Mouse (Mus musculus): ENCODE results near the gene Txk. TPM values are rescaled to one million over a fixed set of nuclear protein-coding genes. Genes with fewer than 3 reads are reported as not detected.
A peak's percentile ranks its signal among the peaks of the same experiment; 100 is the strongest.

Gene Txk
- total RNA-seq, 4 experiments from 2014 or later: 0.17 to 0.58 (median 0.34) TPM; not detected in 1

DNA sequence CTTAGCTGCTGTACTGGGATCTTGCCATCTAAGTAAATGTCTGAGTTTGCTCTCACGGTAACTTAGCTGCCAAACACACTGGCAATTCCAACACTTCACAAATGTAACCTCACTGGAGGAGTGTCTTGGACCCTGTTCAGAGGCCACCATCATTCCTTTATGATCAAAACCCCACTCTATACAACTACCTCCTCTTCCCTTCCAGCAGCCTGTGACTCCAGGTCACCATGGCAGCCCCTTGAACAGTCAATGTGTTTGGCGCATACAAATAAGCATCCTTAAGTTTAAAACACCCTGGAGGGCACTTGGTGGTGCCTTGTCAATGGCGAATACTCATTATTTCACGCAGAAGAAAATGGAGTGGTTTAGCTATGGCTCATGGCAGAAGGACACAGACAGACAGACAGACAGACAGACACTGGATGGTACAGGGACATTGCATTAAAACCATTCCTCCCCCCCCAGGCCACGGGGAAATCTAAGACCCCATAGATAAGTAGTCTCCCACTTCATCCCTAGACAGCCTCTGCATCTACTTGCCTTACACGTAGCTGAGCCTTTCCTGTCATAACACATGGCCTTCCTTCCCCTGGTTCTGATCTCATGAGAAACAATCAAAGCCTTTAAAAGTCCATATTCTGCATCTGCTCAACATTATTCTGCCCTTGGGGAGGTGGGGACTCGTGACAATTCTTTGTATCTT, 1.4 kb downstream of the Txk start:
- no peak for DNase-seq (ENCODE audit: low spot score in 2 of 2)

DNA sequence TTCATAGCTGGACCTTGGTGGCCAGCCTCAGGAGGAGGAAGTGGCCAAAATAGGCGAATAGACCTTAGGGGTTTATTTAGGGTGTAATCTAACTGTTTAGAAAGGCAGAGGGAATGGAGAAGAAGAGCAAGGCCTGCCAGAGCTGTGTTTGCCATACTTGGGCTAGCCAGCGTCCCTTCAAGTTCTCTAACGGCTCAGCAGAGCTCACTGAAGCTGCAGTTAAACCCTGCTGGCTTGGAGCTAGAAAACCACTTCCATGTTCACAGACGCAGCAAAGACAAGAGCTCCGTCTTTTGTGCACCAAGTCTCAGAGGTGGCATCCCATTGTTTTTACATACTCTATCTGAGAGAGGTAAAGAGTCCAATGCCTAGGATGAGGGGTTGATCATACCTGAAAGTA, 2.4 kb downstream of the Txk start:
- DNase-seq (ENCODE audit: low spot score in 2 of 2): no peak

DNA sequence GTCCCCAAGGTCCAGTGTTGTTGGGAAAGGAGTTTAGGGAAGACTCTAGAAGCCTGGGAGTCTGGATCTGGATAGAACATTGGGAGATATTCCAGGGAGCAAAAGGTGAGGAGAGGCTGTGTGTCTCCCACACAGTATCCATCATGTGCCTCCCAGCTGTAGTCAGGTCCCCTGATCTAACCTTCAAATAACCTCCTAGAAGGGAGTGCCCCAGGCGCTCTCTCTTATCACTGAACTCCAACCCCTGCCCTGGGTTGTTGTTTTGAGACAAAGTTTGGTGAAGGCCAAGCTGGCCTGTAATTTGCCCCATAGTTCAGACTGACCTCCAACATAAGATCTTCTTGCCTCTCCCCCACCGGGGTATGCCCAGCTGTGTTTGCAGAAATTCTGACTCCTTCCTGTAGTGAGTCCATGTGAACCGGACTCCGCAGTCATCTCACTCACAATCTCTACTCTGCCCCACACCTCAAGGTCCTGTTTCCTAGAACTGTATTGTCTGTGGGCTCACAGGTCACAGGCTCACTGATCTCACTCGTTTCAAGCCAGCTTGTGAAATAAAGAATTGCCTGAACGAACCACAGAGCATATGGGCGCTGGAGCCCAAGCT, 3.8 kb downstream of the Txk start:
- no peak for DNase-seq (ENCODE audit: low spot score in 2 of 2)

DNA sequence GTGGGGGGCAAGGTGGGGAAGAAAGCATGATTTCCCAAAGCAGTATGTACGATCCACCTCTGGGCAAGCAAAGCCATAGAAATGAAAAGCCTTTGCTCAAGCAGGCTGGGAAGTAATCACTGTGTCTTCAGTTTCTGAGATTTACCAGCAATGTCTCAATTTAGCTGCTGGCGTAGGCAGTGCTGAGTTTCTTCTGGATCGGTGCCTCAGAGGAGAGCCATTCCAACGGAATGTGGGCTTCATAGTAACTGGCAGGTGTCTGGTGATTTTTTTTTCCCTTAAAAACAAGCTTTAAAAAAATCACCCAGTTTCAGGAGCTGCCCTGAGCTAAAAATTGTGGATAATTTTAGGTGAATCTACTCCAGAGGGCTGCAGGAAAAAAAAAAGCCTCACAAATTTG, 5.2 kb downstream of the Txk start:
- peak in 1 of 2 experiments; percentile 83 for DNase-seq (ENCODE audit: low spot score in 2 of 2)

DNA sequence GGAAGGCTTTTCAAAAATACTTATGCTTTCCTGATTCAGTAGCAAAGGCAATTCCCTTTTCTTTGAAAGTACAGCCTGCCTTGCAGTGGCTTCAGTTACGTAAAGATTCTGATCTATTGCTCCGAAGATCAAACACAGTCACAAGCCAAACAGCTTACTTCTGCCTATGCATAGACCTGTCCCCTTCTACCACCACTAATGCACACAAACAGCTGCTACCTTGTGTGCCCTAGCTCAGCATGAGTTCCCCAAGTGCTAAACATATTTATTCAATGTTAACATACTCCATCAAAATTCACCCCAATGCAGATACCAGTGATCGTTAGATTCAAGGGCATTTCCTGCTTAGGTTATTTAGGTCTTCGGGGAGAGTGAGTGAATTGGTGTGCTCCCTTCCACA, 6.1 kb downstream of the Txk start:
- no peak for DNase-seq (ENCODE audit: low spot score in 2 of 2)

DNA sequence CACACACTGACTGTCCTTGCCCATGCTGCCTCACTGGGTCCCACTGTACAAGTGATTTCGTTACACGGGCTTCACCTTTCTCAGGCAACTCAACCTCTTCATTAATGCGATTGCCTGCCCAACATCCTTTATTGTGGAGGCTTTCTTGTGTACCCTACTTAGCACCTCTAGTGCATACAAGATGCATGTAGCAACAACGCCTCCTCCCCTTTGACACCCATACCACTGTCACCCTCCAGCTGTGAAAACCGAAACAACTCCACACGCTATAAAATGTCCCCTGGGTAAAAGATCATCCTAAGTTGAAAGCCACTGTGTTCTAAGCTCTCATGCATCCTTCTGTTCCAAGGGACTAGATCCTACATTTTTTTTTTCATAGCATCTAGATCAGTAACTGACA, 9.5 kb downstream of the Txk start:
- no peak for DNase-seq (ENCODE audit: low spot score in 2 of 2)

DNA sequence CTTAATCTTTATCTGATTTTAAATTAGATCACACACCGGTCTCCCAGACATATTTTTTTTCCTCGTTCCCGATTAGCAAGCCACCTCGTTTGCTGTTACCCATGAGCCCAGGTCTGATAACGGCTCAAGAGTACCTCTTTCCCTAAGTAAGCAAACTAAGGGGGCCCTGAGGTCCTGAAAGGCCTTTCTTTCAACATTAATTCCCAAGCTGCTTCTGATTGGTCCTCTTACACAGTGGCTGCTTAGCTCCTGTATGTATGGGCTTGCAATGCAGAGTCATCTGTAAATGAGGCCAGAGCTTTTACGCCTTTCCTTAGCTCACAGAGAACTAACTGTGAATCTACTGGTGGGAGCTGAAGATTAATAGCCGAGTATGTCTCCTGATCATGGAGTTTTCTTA, 15.7 kb downstream of the Txk start:
- no peak for DNase-seq (ENCODE audit: low spot score in 2 of 2)

DNA sequence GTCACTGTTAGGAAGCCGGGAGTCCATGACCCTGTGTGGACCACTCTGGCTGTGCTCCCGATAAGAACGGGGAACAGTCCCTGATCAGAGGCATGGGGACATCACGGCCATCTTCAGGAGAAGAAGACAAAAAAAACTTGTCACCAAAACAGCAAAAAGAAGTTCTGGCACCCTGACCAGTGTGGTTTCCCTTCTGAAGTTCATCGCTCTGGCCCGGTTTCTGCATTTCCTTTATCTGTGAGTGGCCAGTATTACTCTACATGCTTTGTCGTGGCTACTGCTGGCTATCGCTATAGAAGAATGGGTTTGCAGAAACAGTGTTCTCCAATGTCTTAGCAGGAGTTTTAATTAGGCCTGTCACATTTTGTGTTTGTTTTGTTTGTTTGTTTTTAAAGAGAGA, 16.1 kb downstream of the Txk start:
- no peak for DNase-seq (ENCODE audit: low spot score in 2 of 2)

DNA sequence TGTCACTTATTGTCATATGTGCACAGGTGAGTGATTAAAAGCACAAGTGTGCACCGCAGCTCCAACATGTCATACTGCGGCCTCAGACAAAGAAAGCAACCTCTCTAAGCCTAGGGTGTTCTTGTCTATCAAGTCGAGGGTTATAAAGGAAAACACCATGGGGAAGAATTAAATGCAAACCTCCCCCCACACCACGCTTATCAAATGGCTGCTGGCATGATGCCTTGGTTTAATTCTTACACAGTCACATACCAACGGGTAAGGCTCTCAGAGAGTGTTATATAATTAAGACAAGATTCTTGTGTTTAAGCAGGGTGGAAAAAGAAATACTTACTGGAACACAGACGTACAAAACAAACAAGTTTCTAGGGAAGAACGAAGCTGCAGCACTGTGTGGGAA, 16.8 kb downstream of the Txk start:
- DNase-seq (ENCODE audit: low spot score in 2 of 2): no peak

DNA sequence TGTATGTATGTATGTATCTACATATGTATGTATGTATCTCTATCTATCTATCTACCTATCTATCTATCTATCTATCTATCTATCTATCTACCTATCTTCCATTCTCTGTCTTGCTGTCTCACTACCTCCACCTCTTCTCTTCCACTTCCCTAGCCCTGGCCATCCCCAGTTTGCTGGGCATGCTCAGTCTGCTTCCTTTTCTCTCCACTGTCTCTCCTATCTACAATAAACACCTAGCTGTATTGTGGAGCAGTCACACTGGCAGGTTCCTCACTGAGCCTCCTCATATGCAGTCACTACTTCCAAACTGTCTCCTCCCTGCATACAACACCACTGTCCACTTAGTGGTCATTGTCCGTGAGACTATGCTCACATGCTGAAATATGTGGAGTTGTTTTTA, 19.7 kb downstream of the Txk start:
- DNase-seq (ENCODE audit: low spot score in 2 of 2): no peak

DNA sequence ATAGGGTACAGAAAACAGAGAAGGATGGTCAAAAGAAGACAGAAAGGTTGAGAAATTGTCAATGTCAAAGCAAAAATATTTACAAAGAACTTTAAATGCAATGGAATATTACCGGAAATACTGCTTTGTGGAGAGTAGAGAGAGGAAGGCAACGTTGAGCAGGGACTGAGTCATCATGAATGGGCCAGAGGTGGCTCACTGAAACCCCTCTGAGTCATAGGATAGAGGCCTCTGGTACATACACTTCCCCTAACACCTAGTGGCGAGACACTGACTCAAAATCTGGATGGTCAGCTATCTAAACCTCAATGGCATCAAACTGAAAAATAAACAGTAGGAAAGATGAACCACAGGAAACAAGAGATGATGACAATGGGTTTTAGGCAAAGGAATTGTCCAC, 27.2 kb downstream of the Txk start:
- DNase-seq (ENCODE audit: low spot score in 2 of 2): no peak

DNA sequence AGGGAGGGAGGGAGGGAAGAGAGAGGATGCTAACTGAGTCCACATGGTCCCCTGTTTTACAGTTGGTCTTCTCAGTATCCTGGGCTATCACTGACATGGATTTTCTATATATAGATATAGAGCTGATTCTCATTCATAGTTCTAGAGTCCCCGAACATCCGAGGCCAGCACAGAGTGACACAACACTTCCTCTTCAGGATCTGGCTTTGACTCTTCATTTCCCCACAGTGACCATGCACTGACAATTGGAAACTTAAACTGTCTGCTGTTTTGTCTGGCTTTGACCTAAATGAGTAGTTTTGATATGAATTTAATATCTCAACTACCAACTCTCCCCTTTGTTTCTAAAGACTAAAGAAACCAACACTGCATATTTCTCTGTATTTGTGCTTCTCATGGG, 29.1 kb downstream of the Txk start:
- no peak for DNase-seq (ENCODE audit: low spot score in 2 of 2)

DNA sequence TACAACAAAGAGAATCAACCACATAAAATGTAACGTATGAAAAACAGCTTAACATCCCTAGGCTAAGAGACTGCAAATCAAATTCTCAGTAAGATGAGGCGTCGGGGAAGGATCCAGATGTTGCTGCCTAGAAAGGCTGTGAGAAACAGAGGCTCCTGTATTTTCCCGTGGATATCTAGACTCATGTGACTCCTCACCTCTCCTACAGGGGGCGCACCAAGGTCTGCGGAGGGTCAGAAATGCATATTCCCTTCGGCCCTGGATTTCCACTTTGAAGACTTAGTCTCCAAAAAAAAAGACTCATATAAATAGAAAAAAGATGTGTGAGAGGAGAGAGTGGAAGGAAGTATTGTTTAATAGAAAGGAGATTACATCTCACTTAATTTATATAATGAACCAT, 32.0 kb downstream of the Txk start:
- DNase-seq (ENCODE audit: low spot score in 2 of 2): no peak

DNA sequence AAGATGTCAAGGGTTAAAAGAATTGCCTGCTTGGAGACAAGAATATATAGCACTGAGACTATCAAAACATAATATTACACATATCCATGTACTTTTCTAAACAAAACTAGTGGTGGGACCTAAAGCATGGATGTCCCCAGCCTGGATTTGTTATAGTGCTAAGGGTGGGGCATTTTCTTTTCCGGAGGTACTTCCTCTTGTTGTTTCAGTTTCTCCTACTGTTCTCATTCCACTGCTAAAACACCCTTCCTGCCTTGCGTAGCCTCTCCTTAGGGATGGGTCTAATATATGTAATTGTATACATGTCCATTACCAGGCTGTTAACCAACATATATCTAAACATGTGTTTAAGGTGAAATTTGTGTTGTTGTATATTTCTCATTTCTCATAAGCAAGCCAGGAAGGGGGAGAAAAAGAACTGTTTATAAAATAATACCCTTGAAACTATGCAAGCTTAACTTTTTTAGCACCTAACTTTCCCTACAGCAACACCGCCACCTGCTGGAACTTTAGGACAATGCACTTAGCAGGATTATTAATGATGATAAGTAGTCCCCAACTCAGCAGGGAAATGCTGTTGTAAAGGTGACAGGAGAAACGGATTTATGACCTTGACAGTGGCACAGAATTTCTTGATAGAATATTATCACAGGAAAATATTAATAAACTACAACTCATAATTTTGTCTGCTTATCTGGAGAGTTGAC, 41.9 kb downstream of the Txk start:
- DNase-seq (ENCODE audit: low spot score in 2 of 2): peak in 1 of 2 experiments; percentile 46

DNA sequence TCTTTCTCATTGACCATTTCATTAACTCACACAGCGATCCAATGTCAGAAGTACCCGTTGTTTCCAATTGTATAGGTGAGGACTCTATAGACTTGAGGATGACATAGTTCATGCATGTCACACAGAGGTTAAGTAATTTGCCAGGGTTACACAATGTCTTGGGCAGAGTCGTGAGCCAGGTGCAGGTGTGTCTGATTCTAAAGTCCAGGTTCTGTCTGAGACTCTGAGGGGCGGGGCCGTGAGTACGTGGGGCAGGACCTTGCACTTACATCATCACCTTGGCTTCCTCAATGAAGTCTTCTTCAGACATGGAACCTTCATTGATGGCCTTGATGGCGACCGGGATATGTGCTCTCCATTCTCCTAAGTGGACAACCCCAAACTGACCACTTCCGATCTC, 42.6 kb downstream of the Txk start:
- no peak for DNase-seq (ENCODE audit: low spot score in 2 of 2)

DNA sequence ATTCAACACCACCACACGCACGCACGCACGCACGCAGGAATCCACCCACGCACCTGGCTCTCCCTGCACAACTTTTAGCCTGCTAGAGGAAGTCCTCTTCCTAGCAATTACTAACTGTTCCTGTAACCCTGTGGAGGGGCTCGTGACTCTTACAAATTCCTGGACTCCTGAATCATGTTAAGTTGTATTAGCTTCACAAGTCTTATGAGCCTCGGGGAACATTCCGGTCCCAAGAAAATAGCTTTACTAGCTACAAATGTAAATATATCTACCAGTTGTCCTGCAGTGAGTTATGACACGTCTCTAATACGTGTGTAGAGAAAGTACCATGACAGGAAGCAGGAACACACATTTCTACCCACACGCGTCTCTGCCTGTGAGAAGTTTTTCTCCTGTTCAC, 43.1 kb downstream of the Txk start:
- DNase-seq (ENCODE audit: low spot score in 2 of 2): no peak

DNA sequence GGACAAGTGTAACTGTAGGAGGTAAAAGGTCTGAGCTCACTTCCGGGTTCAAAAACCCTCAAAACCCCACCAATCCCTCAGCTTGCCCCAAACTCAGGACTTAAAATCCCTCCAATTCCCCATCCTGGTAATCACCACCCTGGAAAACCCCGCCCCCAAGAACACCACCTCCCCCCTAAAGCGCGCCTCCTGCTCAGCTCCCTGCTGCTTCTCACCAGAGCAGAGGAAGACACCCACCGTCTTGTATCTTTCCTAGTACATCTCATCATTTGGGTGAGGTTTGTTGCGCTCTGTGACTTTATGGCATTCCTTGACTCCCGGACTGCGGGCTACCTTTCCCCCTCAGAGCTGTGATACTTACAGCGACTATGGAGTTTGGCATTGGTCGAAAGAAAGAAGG, 45.9 kb downstream of the Txk start:
- DNase-seq (ENCODE audit: low spot score in 2 of 2): no peak

DNA sequence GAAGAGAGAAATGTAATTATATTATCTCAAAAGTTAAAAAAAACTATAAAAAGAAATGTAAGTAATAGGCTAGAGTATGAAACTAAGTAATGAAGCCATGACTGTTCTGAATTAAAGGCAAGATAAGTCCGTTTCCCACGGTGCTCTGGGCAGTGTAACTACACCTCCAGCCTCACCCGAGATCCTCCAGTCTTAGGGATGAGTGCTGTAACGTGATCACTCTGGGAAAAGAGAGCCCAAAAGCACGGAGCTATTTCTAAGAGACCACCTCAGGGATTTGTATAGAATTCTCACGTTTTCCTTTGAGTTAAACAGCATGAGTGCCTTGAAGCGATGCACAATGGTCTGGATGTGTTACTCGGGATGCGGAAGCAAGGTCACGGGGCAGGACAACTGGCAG, 46.5 kb downstream of the Txk start:
- no peak for DNase-seq (ENCODE audit: low spot score in 2 of 2)

DNA sequence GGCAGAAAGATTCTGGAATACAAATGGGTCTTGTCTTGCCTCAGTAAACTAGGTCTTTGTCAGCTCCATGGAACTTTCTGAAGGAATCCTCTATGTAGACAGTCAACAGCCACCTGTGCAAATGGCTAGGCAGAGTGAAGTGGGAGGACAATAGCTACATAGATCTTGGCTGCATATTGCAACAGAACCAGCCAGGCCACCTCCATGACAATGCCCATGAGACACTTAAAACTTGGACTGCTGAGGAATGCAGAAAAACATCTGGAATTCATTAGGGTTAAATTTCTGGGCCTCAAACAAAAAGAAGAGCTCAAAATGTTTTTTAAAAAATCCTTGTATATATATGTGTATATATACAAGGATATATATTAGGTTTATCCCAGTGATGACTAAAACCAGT, 50.4 kb downstream of the Txk start:
- DNase-seq (ENCODE audit: low spot score in 2 of 2): no peak

DNA sequence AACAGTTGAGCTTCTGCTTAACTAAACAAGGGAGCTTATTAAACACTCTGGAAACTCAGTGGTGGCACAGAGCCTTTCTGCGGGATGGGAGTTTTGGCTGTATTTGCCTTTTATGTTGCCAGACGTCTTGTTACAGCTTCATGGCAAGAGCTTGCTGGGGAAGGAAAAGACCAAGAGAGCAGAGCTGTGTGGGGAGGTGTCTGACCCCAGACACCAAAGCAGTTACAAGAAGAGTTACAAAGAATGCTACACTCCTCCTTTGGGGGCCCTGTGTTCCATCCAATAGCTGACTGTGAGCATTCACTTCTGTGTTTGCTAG, 53.1 kb downstream of the Txk start:
- DNase-seq (ENCODE audit: low spot score in 2 of 2): no peak

DNA sequence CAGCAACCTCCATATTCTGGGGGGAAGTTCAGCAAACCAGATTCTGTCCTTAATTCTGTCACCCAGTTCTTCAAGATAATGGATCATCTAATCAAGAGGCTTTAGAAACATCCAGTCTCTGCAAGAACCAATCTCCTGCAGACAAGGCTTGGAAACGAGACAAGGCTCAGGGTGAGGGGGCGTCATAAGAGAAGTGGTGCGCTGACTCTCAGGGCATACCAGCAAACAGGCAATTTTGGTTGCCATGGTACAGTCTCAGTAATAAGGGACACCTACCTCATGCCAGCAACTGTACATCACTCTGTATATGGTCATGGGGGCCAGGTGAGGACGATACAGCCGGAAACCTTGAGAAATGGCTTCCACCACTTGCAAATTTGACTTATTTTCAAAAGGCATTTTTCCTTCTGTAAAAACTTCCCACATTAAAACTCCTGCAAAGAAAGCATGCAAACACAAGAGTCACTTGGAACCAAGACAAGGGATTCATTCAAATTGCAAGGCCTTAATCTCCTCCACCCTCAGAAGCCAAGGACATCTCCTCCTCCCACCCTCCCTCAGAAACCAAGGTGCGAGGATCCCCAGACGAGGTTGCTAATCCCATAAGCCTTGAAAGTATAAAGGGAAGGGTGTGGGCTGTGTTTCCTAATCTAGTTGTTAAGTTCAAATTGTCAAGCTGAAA, 53.6 kb downstream of the Txk start:
- DNase-seq (ENCODE audit: low spot score in 2 of 2): peak in 1 of 2 experiments; percentile 7

DNA sequence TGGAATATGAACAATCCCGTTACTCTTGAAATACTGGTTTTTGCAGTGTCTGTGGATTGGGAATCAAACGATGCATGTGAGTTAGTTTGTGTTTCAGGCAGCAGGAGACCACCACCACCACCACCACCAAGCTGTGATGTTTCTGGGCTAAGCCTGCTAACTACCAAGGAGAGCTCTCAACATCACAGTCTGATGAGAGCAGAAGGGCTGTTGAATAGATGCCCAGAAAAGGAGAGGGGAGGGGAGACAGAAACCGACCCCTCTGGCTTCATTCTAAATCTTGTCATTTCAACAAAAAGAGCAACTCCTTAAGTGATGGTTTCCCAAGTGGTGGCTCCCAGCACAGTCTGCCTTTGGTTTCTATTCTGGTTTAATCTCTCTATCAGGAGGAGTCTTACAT, 54.2 kb downstream of the Txk start:
- DNase-seq (ENCODE audit: low spot score in 2 of 2): no peak

DNA sequence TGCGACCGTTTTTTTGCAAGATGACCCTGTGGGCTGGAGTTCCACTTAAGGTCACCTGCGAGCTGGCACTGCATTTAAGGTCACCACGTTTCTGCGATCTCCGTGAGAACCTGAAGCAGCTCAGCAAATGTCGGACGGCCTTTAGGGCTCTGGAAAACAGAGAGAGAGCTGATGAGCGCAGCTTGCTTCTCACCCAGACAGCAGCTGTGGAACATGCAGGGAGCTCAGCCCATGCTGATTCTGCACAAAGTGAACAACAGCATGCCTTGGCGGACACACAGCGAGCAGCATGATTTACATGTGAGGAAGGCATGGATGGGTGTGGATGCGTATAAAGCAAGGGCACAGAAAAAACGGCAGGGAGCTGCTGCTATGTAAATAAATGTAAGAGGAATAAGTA, 56.1 kb downstream of the Txk start:
- DNase-seq (ENCODE audit: low spot score in 2 of 2): peak; percentile 4 to 33

All from left cerebral cortex, adult 8-10 months (tissue).